Mouse (Mus musculus) liver, embryonic 14.5 days (tissue): Measurements from ENCODE around the gene Bri3. TPM values are rescaled to one million over a fixed set of nuclear protein-coding genes. Genes with fewer than 3 reads are reported as not detected.

Experiments used
- ATAC-seq: fragments of 200-750 bp; cut with Nextera tagmentation; 2 replicates; pipeline ENCODE4 v1.8.0; 2017; ENCODE audit warnings: moderate number of reproducible peaks, mild to moderate bottlenecking, moderate library complexity; ENCODE audit not compliant: insufficient read depth
- DNase-seq, 3 experiments: peaks; one replicate each; pipeline ENCODE4 v3.0.0-alpha.2; 2012 to 2013; ENCODE audit warnings: low read depth in 3 of 3, low spot score in 3 of 3
- H3K27ac ChIP-seq: fragments of 300-500 bp; sonication (generic); 2 replicates; pipeline ENCODE4 v1.5.1; 2014; ENCODE audit warnings: moderate library complexity, mild to moderate bottlenecking, control low read depth, inconsistent platforms
- H3K27me3 ChIP-seq: fragments of 300-500 bp; sonication (generic); 2 replicates; pipeline ENCODE4 v1.6.1; 2014; ENCODE audit warnings: mild to moderate bottlenecking, low read length, moderate library complexity; ENCODE audit not compliant: control insufficient read depth, insufficient read depth
- H3K36me3 ChIP-seq: fragments of 300-500 bp; sonication (generic); replicated peaks from 2 replicates; pipeline ENCODE4 v1.6.1; 2014; ENCODE audit warnings: low read depth; ENCODE audit not compliant: control insufficient read depth, insufficient read depth
- H3K4me1 ChIP-seq, 2 experiments: fragments of 200-500 bp in 1 of 2; fragments of 300-500 bp in 1 of 2; sonication (generic) in 1 of 2; replicated peaks; 2 replicates each; pipeline ENCODE4 v1.6.1; 2012 to 2014; ENCODE audit warnings: antibody characterized with exemption in 1 of 2, inconsistent platforms in 1 of 2, low read length in 1 of 2; ENCODE audit not compliant: control insufficient read depth in 2 of 2, insufficient read depth in 2 of 2
- H3K4me2 ChIP-seq: fragments of 300-500 bp; sonication (generic); 2 replicates; pipeline ENCODE4 v1.6.1; 2014; ENCODE audit warnings: low read depth, mild to moderate bottlenecking, control low read depth, moderate library complexity
- H3K4me3 ChIP-seq, 2 experiments: fragments of 200-500 bp in 1 of 2; fragments of 300-500 bp in 1 of 2; sonication (generic) in 1 of 2; 2 replicates each; pipeline ENCODE4 v1.5.1; 2012 to 2014; ENCODE audit warnings: low read depth in 2 of 2, low read length in 2 of 2, mild to moderate bottlenecking in 2 of 2, control low read depth in 1 of 2, inconsistent platforms in 1 of 2, moderate library complexity in 1 of 2; ENCODE audit not compliant: insufficient read depth in 1 of 2
- H3K9ac ChIP-seq: fragments of 300-500 bp; sonication (generic); replicated peaks from 2 replicates; pipeline ENCODE4 v1.6.1; 2014; ENCODE audit warnings: mild to moderate bottlenecking, control low read depth, moderate library complexity
- H3K9me3 ChIP-seq: fragments of 300-500 bp; sonication (generic); 2 replicates; pipeline ENCODE4 v1.6.1; 2016; ENCODE audit warnings: low read length, mixed read lengths; ENCODE audit not compliant: control insufficient read depth
- CTCF ChIP-seq: IDR thresholded peaks from 2 replicates; pipeline ENCODE4 v1.5.1; 2016; ENCODE audit warnings: antibody characterized with exemption, low read depth, control low read depth
- EP300 ChIP-seq: IDR thresholded peaks from 2 replicates; pipeline ENCODE4 v1.6.1; 2016; ENCODE audit warnings: antibody characterized with exemption, low read depth
- WGBS: fragments of 180-500 bp; shearing (Covaris S2); extraction: QIAGEN DNeasy Blood & Tissue Kit; methylation state at CpG from one replicate; pipeline ENCODE4 v1.1.7; 2014; ENCODE audit not compliant: insufficient replicate concordance; 5-methylcytosine and 5-hydroxymethylcytosine counted together
- polyA plus RNA-seq, 2 experiments: library from polyadenylated mRNA; depleted of rRNA in 1 of 2; stranded (reverse) in 1 of 2; unstranded in 1 of 2; fragments of >200 nt; fragmentation: Nextera tagmentation in 1 of 2; extraction: Ambion mirVana in 1 of 2; gene quantifications; 2 replicates each; pipeline versions ENCODE4 v1.2.1 to v1.2.3; 2012 to 2014

The Bri3 gene
- polyA plus RNA-seq, 2 experiments: 12.1 to 15.9 TPM

DNA sequence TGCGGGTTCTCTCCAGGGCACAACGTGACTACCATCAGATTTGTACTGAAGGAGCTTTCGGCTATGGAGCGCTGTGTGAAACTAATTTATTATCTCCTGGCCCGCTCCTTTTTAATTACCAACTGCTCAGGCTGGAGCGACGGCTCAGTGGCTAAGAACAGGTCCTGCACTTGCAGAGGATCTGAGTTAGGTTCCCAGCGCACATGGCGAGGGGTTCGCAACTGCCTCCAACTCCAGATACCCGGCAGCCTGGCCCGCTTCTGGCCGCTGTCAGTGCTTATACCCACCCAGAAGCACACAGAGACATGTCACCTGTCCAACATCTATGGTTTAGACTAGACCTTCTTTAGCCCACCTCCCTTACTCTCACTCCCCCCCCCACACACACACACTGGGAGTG lies 35.7 kb downstream of the Bri3 start:
- Histone ChIP-seq H3K4me2 (no peak overlapping the region), H3K27me3 (no peaks in the 10 kb centered on the region), H3K9me3 (no peaks in the 10 kb centered on the region), H3K36me3 (no peaks in the 10 kb centered on the region), H3K27ac (no peak overlapping the region), H3K4me1 (no peaks in the 10 kb centered on the region), H3K4me3 (no peak overlapping the region), H3K9ac (no peak overlapping the region)
- ATAC-seq (no peak), DNase-seq (no peak)
- 83% methylated on average over 13 of the region's 13 CpGs for WGBS
- no peak for TF ChIP-seq CTCF

DNA sequence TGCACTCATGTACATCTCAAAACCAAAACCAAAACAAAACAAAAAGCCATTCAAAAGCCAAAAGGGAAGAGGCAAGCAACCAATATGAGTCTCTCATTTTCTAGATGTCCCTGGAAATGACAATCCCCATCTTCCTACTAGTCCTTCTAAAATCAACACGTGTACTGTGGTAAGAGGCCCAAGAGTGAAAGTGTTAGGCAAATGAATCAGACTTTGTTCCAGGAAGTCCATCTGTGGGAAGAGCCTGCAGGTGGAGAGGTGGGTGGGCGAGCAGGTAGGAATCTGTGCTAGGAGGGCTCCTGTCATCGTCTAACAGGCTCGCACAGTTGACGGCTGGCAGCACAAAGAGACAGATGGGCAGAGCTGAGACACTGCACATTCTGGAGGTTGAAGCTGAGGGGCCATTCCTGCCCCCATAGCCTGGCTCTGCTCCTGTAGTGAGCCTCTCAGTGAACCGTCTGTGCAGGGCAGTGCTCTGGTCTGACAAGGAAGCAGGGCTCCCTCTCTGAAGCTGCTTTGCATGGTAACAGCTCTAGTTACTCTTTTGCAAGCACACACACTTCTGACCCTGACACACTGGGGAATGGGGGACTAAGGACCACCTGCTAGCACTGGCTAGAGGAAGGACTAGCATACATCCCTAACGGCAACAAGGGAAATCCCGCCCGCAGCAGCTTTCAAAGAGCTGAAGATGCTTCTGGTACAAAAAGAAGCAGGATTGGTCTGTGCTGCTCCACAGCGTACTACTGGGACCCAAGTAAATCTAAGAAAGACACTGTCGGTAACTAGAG lies 38.4 kb downstream of the Bri3 start:
- ATAC-seq (no peak), DNase-seq (no peak)
- no peaks in the 10 kb centered on the region for H3K36me3 ChIP-seq
- no peak overlapping the region for H3K4me3 ChIP-seq
- TF ChIP-seq CTCF: no peak
- no peak for TF ChIP-seq EP300
- H3K27me3 ChIP-seq: no peaks in the 10 kb centered on the region
- no peak overlapping the region for H3K27ac ChIP-seq
- no peak overlapping the region for H3K4me2 ChIP-seq
- H3K9me3 ChIP-seq: no peaks in the 10 kb centered on the region
- 64% methylated on average over 11 of the region's 11 CpGs for WGBS
- no peak overlapping the region for H3K9ac ChIP-seq
- H3K4me1 ChIP-seq: no peaks in the 10 kb centered on the region

DNA sequence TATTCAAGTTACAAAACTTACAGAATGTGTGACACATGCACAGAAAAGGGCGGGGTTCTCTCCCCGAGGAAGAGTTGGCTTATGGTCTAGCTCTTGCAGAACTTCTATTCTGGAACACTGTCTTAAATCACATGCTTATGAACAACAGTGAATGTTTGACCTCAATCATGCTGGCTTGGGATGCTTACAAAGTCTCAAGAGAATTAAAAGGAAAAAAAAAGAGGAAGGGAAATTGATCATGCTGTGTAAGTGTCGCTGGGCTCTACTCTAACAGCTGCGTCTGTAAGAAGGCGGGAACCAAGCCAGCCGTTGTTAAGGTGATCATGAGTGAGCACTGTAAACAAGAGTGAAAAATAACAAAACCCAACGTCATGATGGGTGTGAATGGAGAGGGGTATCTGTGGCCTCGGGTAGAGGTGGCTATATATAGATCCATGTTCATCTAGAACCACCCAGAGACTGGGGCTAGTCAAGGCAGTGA lies 39.4 kb downstream of the Bri3 start:
- H3K9me3 ChIP-seq: no peaks in the 10 kb centered on the region
- whole genome bisulfite sequencing: 41% methylated on average over 8 of the region's 8 CpGs
- no peak for DNase-seq
- no peaks in the 10 kb centered on the region for H3K36me3 ChIP-seq
- H3K27me3 ChIP-seq: no peaks in the 10 kb centered on the region
- no peak overlapping the region for H3K4me2 ChIP-seq
- TF ChIP-seq CTCF (no peak), EP300 (no peak)
- no peak overlapping the region for H3K27ac ChIP-seq
- H3K4me1 ChIP-seq: no peaks in the 10 kb centered on the region
- no peak for ATAC-seq
- H3K4me3 ChIP-seq: no peak overlapping the region
- H3K9ac ChIP-seq: no peak overlapping the region

DNA sequence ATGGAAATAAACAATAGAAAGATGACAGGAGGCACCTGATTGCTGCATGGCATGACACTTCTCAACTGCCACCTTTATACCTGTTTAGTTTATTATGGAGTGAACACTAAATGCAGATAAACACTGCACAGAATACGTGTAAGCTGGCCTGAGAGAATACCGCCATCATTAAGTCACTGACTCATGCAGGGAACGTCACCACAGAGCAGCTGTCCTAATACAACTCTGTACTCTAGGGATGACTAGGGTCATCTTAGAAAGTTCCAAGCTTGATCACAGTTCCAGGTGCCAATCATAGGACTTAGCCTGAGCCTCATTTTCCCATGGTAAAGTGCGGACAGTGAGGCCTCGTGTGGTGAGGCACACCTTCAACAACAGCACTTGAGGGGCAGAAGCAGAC lies 40.4 kb downstream of the Bri3 start:
- WGBS: 70% methylated on average over 5 of the region's 5 CpGs
- Histone ChIP-seq H3K4me2 (no peak overlapping the region), H3K27ac (no peak overlapping the region), H3K36me3 (no peaks in the 10 kb centered on the region), H3K9me3 (no peaks in the 10 kb centered on the region), H3K9ac (no peak overlapping the region), H3K4me1 (no peaks in the 10 kb centered on the region), H3K4me3 (no peak overlapping the region), H3K27me3 (no peaks in the 10 kb centered on the region)
- ATAC-seq: no peak
- TF ChIP-seq EP300 (no peak), CTCF (no peak)
- no peak for DNase-seq

DNA sequence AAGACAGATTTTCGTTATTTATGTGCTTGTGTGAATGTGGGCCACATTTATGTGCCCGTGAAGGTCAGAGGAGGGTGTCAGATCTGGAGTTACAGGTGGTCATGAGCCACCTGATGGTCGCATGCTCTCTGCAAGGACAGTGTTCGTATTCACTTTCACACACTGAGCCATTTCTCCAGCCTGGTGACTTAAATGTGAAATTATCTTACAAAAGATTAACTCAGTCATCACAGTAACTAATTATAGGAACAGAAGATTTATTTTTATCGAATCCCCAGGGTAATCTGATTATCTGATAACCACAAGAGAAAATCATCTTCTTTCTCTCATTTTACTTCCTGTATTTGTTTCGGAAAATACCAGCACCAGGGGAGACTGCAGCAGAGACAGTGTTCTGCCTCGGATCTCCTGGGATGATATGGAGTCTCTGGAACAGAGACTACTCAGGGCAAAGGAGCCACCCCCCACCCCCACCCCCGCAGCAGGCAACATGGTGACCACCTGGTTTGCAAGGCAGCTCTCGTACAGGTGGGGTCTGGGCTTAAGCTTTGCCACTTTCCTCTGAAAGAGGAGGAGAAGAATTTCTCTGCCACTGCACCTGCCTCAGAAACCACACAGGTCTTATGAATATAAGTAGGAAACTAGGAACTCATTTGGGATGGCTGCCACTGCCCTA lies 42.5 kb downstream of the Bri3 start:
- 46% methylated on average over 9 of the region's 9 CpGs for WGBS
- Histone ChIP-seq H3K4me1 (no peaks in the 10 kb centered on the region), H3K27ac (no peak overlapping the region), H3K36me3 (no peaks in the 10 kb centered on the region), H3K27me3 (no peaks in the 10 kb centered on the region), H3K4me2 (no peak overlapping the region), H3K9me3 (no peaks in the 10 kb centered on the region), H3K9ac (no peak overlapping the region), H3K4me3 (no peak overlapping the region)
- TF ChIP-seq EP300: no peak
- no peak for TF ChIP-seq CTCF
- no peak for DNase-seq
- no peak for ATAC-seq
